Mouse (Mus musculus): ENCODE measurements around the gene Gm10309.

DNA sequence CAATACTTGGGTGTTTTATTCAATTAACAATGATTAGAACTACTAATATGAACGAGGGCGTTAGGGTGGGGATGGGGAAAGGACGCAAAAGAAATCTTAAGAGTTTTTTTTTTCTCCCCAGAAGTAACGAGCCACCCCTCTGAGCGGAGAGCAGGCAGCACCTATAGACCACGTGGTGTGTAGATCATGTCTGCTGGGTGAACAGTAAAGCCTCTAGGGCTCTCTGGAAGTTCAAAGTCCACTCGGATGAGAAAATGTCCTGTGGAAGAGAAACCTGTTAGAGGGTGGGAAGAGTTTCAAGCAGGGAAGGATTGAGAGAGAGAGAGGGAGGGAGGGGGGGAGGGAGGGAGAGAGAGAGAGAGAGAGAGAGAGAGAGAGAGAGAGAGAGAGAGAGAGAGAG, 38.6 kb downstream of the Gm10309 start:
- TF ChIP-seq POLR2A (IDR thresholded peaks at IDR 0.05; ENCODE audit: insufficient read depth, low read depth, low read length) (no peak), CTCF (IDR thresholded peaks at IDR 0.05) (no peak), EP300 (IDR thresholded peaks at IDR 0.05; ENCODE audit: insufficient read depth, low read depth, low read length) (no peak)
